Mouse (Mus musculus) cortical plate, adult 2 months (tissue): ENCODE results near the gene Rps2. TPM values are rescaled to one million over a fixed set of nuclear protein-coding genes. Genes with fewer than 3 reads are reported as not detected.
A peak's percentile ranks its signal among the peaks of the same experiment; 100 is the strongest.
"Not testable (repeated sequence)": the region's sequence is repeated elsewhere in the genome, so short reads cannot be mapped to it uniquely, and the experiment has no call there.

Experiments used
- H3K27ac ChIP-seq: fragments of 200-500 bp; 2 replicates; pipeline ENCODE4 v1.5.1; 2012; ENCODE audit warnings: low read length, control low read depth, inconsistent platforms; ENCODE audit not compliant: insufficient read depth
- H3K4me1 ChIP-seq: fragments of 200-500 bp; 2 replicates; pipeline ENCODE4 v1.6.1; 2011; ENCODE audit warnings: low read length; ENCODE audit not compliant: control insufficient read depth, insufficient read depth
- H3K4me3 ChIP-seq: fragments of 200-500 bp; 2 replicates; pipeline ENCODE4 v1.5.1; 2011; ENCODE audit warnings: mild to moderate bottlenecking, low read length, control low read depth; ENCODE audit not compliant: insufficient read depth
- CTCF ChIP-seq: fragments of 200-500 bp; IDR thresholded peaks from 2 replicates; pipeline ENCODE4 v1.5.1; 2011; ENCODE audit warnings: mild to moderate bottlenecking, control low read depth, low read length; ENCODE audit not compliant: insufficient read depth; ENCODE audit errors: extremely low read depth
- POLR2A ChIP-seq: fragments of 200-500 bp; IDR thresholded peaks from 2 replicates; pipeline ENCODE4 v1.6.1; 2011; ENCODE audit warnings: mild to moderate bottlenecking, low read length, control low read depth; ENCODE audit not compliant: insufficient read depth; ENCODE audit errors: extremely low read depth
- polyA plus RNA-seq: library from polyadenylated mRNA; depleted of rRNA; stranded (reverse); fragments of >200 nt; gene quantifications from 2 replicates; pipeline ENCODE4 v1.2.3, GENCODE M21; 2012

Gene Rps2
- polyA plus RNA-seq, 1 experiment, result 980 TPM

DNA sequence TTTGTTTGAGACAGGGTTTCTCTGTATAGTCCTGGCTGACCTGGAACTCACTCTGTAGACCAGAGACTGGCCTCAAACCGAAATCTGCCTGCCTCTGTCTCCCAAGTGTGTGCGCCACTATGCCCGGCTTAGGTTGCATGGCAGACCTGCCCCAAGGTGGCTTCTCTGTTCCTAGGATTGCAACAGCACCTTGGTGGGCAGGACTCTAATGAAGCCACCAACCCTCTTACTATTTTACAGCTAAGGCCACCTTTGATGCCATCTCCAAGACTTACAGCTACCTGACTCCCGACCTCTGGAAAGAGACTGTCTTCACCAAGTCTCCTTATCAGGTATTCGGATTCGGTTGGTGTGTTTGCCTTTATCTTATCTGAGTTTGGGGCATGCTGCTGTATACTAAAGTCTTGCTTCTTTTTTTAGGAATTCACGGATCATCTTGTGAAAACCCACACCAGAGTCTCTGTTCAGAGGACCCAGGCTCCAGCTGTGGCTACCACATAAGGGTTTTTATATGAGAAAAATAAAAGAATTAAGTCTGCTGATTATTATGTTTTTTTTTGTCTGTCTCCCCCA lies 3.6 kb downstream of the Rps2 start:
- H3K4me1 ChIP-seq, H3K27ac ChIP-seq: not testable (repeated sequence)
- TF ChIP-seq POLR2A, result 0 out of 2 replicates have a peak, but pooled peaks have one; percentile 31
- 0 out of 2 replicates have a peak overlapping the region, but pooled peaks have one; percentile 51 for H3K4me3 ChIP-seq

DNA sequence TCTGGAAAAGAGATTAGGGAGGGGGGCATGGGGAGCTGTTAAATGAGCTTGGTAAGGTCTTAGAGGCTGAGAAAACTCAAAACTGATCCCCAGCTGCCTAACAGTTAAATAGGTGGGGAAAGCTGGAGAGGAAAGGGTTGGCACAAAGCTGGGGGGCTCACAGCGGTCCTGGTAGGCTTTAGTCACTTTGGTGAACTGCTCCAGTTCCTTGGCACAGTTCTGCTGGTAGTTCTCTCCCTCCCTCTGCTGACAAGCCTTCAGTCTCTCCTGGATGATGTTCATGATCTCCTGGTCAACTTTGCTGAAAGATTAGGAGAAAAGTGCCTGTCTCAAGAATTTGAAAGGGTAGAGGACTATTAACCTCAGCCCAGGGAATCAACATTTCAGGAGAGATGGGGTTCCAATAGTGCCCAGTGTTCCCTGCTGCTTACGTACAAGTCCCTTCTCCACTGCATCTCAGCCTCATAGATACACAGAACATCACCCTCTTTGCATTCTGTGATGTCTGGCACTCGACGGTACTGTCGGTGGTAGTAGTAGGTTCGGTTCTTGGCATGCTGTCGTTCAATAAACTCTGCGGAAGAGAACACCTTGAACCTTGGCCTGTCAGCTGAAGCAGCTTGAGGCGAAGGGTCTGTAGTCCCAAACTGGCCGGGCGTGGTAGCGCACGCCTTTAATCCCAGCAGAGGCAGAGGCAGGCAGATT lies 4.5 kb downstream of the Rps2 start:
- no peak for TF ChIP-seq CTCF
- TF ChIP-seq POLR2A, result 0 out of 2 replicates have a peak, but pooled peaks have one; percentile 1
- Histone ChIP-seq H3K4me3 (no peak overlapping the region), H3K4me1 (peaks cover 5% of the 10 kb centered on the region; the same call in 1 of the 2 replicates), H3K27ac (no peak overlapping the region)

DNA sequence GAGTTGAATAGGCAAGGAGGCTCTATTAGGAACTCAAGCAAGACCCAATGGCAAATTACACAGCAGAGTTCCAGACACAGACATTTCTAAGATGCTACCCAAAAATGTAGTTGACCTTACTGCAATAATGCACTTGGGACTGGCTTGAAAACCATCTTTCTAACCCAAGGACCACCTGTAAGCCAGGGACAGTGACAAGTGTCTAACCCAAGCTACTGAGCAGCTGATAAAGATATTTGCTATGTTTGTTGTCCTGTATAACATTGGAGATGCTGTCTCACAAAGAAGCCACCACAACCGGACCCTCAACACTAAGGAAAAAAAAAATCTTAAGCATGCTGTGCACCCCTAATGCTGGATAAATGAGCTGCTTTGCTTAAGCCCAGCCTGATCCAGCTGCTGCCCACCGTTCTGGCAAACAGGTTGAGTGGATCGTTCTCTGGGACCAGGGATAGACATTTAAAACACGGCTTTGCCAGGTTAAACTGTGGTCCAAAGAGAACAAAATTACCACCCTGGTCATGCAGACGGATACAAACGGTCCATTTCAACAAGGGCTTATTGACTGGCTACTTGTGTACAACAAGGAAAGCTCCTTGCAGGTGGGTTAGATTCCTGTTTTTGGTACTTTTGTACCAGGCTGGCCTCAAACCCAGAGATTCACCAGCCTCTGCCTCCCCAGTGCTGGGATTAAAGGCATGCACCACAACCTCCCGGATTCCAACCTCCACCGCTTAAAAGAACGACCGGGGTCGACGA lies 5.4 kb downstream of the Rps2 start:
- H3K27ac ChIP-seq, result no peak overlapping the region
- peaks cover 5% of the 10 kb centered on the region; the same call in 1 of the 2 replicates for H3K4me1 ChIP-seq
- H3K4me3 ChIP-seq, result peak overlapping the region; percentile 68
- TF ChIP-seq CTCF (no peak), POLR2A (no peak)

DNA sequence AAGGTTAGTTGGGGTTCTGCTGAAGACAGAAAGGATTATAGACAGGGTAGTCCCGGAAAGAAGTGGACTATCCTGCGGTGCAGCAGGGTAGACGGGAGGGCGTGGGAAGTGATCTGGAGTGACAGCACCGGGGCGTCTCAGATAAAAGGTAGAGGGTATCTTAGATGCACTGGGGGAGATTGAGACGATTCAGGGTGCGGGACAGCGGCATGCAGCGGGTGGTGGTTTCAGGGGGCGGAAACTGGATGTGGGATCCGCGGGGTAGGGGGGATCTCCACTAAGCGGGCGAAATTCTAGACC lies 5.9 kb downstream of the Rps2 start:
- Histone ChIP-seq H3K4me3 (peak overlapping the region; percentile 68), H3K27ac (peak overlapping the region; percentile 48; the same call in 1 of the 2 replicates), H3K4me1 (peaks cover 5% of the 10 kb centered on the region; the same call in 1 of the 2 replicates)
- TF ChIP-seq CTCF, result no peak
- TF ChIP-seq POLR2A, result no peak

DNA sequence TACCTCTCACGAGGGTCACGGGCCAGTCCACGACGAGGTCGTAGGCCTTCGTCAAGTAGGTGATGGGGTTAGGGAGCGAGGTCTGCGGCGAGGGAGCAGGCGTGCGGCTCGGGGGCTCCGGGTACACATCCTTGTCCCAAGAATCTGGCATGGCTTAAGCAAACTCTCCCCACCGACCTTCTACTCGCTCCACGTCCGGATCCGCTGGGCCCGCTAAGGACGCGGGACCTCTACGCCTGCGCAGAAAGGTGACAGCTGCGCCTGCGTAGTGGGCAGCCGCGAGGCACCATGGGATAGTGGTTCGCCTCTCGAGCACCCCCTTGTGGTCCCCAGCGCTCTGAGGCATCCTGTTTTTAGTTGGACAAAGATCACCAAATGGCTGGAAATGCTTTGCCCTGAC lies 6.3 kb downstream of the Rps2 start, which contains the start of gene Ndufb10:
TSS of gene Ndufb10 (minus strand) at position 295 of the 400 bp plus-strand sequence.
- Histone ChIP-seq H3K4me3 (peak within 1 kb of the TSS; percentile 68), H3K4me1 (peaks cover 5% of the 10 kb centered on the region; the same call in 1 of the 2 replicates), H3K27ac (peak within 1 kb of the TSS; percentile 48; the same call in 1 of the 2 replicates)
- TF ChIP-seq CTCF, result peak; percentile 95
- peak; percentile 95 for TF ChIP-seq POLR2A

DNA sequence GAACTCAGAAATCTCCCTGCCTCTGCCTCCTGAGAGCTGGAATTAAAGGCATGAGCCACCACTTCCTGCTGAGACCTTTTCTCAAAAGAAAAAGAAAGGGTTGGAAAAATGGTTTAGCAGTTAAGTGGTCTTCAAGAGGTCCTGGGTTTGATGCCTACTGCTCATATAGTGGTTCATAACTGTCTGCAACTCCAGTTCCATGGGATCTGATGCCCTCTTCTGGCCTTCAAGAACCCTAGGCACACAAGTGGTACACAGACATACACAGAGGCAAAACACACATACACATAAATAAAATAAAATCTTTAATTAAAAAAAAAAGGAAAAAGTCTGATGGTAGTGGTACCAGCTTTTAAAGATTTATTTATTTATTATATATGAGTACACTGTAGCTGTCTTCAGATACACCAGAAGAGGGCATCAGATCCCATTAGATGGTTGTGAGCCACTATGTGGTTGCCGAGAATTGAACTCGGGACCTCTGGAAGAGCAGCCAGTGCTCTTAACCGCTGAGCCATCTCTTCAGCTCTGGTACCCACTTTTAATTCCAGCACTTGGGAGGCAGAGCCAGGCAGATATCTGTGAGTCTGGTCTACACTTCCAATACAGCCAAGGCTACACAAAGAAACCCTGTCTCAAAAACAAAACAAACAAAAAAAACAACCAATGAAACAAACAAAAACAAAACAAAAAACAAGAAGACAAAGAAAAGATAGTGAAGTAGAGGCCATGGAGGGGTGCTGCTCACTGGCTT lies 7.9 kb downstream of the Rps2 start:
- Histone ChIP-seq H3K27ac (no peak overlapping the region), H3K4me3 (no peak overlapping the region), H3K4me1 (peaks cover 5% of the 10 kb centered on the region; the same call in 1 of the 2 replicates)
- TF ChIP-seq POLR2A (no peak), CTCF (no peak)

DNA sequence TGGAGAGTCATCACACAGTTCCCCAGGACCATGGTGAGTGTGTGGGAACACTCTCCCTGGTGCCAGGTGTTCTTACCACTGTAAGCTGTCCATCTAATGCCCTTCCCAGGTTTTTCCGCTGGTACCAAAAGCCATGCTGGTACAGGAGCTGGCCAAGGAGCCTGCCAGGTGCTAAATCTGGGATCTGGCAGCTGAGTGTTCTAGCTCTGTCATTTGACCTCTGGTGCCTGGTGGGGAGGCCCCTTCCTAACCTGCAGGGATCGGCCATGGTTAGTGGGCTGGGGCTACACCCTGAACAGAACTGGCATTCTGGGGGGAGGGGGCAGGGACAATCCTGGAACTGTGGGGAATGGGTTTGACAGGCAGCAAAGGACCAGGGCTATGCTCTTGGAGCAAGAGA lies 9.7 kb downstream of the Rps2 start, which contains the start of gene Rpl3l:
TSS of gene Rpl3l (plus strand) at position 203 of the 400 bp plus-strand sequence.
- Histone ChIP-seq H3K4me1 (peaks cover 3% of the 10 kb centered on the region; the same call in 1 of the 2 replicates), H3K27ac (no peak within 1 kb of the TSS), H3K4me3 (no peak within 1 kb of the TSS)
- TF ChIP-seq CTCF (no peak), POLR2A (no peak)

DNA sequence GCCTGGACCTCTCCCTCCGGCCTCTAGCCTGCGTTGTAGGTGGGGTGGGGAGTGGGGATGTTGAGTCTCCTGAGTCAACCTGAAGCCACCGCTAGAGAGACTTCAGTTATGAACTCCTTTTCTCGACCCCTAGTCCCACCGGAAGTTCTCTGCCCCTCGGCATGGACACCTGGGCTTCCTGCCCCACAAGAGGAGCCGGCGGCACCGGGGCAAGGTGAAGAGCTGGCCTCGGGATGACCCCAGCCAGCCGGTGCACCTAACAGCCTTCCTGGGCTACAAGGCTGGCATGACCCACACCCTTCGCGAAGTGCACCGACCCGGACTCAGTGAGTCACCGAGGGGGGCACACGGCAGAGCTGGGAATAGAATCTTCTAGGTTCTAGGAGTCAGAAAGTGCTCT lies 10.3 kb downstream of the Rps2 start:
- TF ChIP-seq CTCF (no peak), POLR2A (no peak)
- H3K4me1 ChIP-seq, result peaks cover 2% of the 10 kb centered on the region; the same call in 1 of the 2 replicates
- H3K27ac ChIP-seq, result no peak overlapping the region
- H3K4me3 ChIP-seq, result no peak overlapping the region

DNA sequence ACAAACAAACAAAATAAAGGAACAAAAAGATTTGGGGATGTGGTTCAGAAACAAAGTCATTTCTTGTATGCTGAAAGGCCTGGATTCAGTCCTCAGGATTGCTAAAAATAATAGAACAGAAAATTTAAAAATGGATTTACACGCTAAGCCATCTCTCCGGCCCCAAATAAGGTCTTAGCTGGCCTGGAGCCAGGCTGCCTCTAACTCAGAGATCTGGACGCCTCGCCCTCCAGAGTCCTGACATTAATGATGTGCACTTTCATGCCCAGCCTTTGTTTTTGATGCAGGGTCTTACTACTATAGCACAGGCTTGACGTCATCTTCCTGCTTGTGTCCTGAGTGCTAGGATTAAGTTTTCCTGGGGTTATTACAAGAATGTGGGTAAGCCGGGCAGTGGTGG lies 11.2 kb downstream of the Rps2 start:
- no peak overlapping the region for H3K27ac ChIP-seq
- TF ChIP-seq POLR2A (no peak), CTCF (no peak)
- no peak overlapping the region for H3K4me3 ChIP-seq
- no peaks in the 10 kb centered on the region for H3K4me1 ChIP-seq
